Mouse (Mus musculus) liver, adult 2 months (tissue): ENCODE measurements around the gene Dlgap1. TPM values are rescaled to one million over a fixed set of nuclear protein-coding genes. Genes with fewer than 3 reads are reported as not detected.

Source experiments
- DNase-seq: peaks from one replicate; pipeline ENCODE4 v3.0.0-alpha.2; 2011; ENCODE audit warnings: low read depth, low spot score; ENCODE audit errors: extremely low read depth
- H3K27ac ChIP-seq: fragments of 200-500 bp; replicated peaks from 2 replicates; pipeline ENCODE4 v1.5.1; 2012; ENCODE audit warnings: low read depth, mild to moderate bottlenecking, control low read depth, inconsistent platforms, low read length; ENCODE audit not compliant: insufficient read depth
- H3K27me3 ChIP-seq: fragments of 200-500 bp; 2 replicates; pipeline ENCODE4 v1.6.1; 2012; ENCODE audit warnings: mild to moderate bottlenecking, moderate library complexity, low read length, inconsistent platforms; ENCODE audit not compliant: control insufficient read depth, insufficient read depth
- H3K36me3 ChIP-seq: fragments of 200-500 bp; 2 replicates; pipeline ENCODE4 v1.6.1; 2012; ENCODE audit warnings: low read length, inconsistent platforms; ENCODE audit not compliant: control insufficient read depth, insufficient read depth
- H3K4me1 ChIP-seq: fragments of 200-500 bp; 2 replicates; pipeline ENCODE4 v1.6.1; 2011; ENCODE audit warnings: low read length; ENCODE audit not compliant: control insufficient read depth, insufficient read depth
- H3K4me3 ChIP-seq: fragments of 200-500 bp; 2 replicates; pipeline ENCODE4 v1.5.1; 2011; ENCODE audit warnings: low read depth, mild to moderate bottlenecking, control low read depth, low read length, moderate library complexity; ENCODE audit not compliant: insufficient read depth
- H3K79me2 ChIP-seq: fragments of 200-500 bp; 2 replicates; pipeline ENCODE4 v1.6.1; 2012; ENCODE audit warnings: inconsistent platforms, mild to moderate bottlenecking, low read length, moderate library complexity; ENCODE audit not compliant: control insufficient read depth, insufficient read depth
- H3K9ac ChIP-seq: fragments of 200-500 bp; 2 replicates; pipeline ENCODE4 v1.6.1; 2012; ENCODE audit warnings: low read depth, mild to moderate bottlenecking, control low read depth, inconsistent platforms, low read length
- CTCF ChIP-seq: fragments of 200-500 bp; IDR thresholded peaks from 2 replicates; pipeline ENCODE4 v1.5.1; 2011; ENCODE audit warnings: low read depth, low read length, control low read depth
- POLR2A ChIP-seq: fragments of 200-500 bp; IDR thresholded peaks from 2 replicates; pipeline ENCODE4 v1.6.1; 2011; ENCODE audit warnings: low read length, control low read depth; ENCODE audit not compliant: insufficient read depth; ENCODE audit errors: extremely low read depth
- WGBS: fragments of 180-500 bp; shearing (Covaris S2); methylation state at CpG from one replicate; pipeline ENCODE4 v1.1.7; 2018; 5-methylcytosine and 5-hydroxymethylcytosine counted together
- polyA plus RNA-seq: library from polyadenylated mRNA; depleted of rRNA; stranded (reverse); fragments of >200 nt; gene quantifications from 2 replicates; pipeline ENCODE4 v1.2.3, GENCODE M21; 2012
- total RNA-seq: library from RNA; depleted of rRNA; stranded (reverse); fragments of >200 nt; gene quantifications from 2 replicates; pipeline ENCODE4 v1.2.3, GENCODE M21; 2014

Gene Dlgap1
- total and polyA plus RNA-seq, 2 experiments, result 0.55 to 1.5 TPM

DNA sequence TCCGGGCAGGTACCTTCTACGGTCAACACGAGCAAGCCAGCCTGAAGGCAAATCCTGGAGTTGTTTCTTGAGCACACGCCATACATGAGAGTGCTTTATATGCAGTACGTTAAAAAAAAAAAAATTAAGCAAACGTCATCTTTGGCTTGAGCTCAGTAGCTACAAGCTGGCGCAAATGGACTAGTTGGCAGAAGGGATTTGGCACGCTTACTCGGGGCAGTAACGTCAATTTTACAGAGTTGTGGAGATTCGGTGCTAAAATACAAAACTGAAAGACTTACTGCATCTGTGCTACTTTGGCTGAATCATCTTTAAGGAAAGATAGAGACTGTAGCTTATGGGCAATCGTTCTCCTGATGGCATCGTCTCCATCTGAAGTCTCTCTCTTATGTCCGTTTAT, 474.1 kb downstream of the Dlgap1 start:
- no peak overlapping the region for H3K27ac ChIP-seq
- H3K36me3 ChIP-seq, result no peaks in the 10 kb centered on the region
- WGBS, result 85% methylated on average over 14 of the region's 14 CpGs
- no peaks in the 10 kb centered on the region for H3K27me3 ChIP-seq
- TF ChIP-seq POLR2A (no peak), CTCF (no peak)
- peak; percentile 18 for DNase-seq
- H3K4me3 ChIP-seq, result no peak overlapping the region
- no peak overlapping the region for H3K9ac ChIP-seq
- H3K79me2 ChIP-seq, result no peaks in the 10 kb centered on the region
- H3K4me1 ChIP-seq, result no peaks in the 10 kb centered on the region

DNA sequence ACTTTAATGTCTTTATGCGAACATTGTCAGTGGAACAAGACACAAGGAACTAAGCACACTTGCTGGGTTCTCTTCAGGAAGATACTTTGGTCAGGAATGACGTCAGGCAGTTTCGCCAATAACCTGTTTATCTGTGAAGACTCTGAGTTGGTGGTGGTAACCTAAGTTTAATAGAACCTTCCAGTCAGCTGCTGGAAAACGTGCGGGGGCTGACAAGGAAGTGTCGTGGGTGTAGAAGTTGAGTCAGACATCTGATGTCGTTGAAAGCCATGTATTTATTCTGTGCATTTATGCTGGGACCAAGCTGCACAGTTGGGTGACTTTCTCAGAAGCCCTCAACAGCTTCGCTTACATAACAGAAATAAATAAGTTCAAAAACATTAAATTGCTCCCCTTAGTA, 477.6 kb downstream of the Dlgap1 start:
- DNase-seq, result no peak
- WGBS, result 71% methylated on average over 8 of the region's 8 CpGs
- no peak overlapping the region for H3K4me3 ChIP-seq
- H3K27me3 ChIP-seq, result no peaks in the 10 kb centered on the region
- no peaks in the 10 kb centered on the region for H3K4me1 ChIP-seq
- TF ChIP-seq POLR2A (no peak), CTCF (no peak)
- H3K27ac ChIP-seq, result no peak overlapping the region
- no peaks in the 10 kb centered on the region for H3K79me2 ChIP-seq
- H3K9ac ChIP-seq, result no peak overlapping the region
- H3K36me3 ChIP-seq, result no peaks in the 10 kb centered on the region

DNA sequence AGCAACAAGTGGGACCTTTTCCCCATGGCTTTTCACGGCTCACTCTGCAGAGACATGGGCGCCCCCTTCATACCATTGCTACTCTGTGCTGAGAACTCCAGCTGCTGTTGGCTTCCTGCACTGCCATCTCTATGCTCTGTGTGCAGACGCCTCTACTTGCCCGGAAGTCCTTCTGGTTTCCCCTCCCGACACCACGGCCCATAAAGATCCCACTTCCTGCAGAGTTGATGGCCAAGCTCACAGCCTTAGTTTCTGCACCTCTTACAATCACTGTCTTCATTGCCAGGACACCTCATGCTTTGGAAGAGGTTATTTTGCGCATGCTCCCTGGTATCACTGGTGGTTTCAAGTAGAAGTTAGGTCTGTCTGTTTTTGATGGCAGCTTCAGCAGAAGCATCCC, 486.2 kb downstream of the Dlgap1 start:
- H3K27ac ChIP-seq, result no peak overlapping the region
- no peaks in the 10 kb centered on the region for H3K4me1 ChIP-seq
- no peaks in the 10 kb centered on the region for H3K79me2 ChIP-seq
- H3K36me3 ChIP-seq, result no peaks in the 10 kb centered on the region
- H3K4me3 ChIP-seq, result no peak overlapping the region
- WGBS, result 88% methylated on average over 7 of the region's 7 CpGs
- no peaks in the 10 kb centered on the region; the same call in 1 of the 2 replicates for H3K27me3 ChIP-seq
- H3K9ac ChIP-seq, result no peak overlapping the region
- no peak for TF ChIP-seq POLR2A
- no peak for TF ChIP-seq CTCF
- DNase-seq, result no peak

DNA sequence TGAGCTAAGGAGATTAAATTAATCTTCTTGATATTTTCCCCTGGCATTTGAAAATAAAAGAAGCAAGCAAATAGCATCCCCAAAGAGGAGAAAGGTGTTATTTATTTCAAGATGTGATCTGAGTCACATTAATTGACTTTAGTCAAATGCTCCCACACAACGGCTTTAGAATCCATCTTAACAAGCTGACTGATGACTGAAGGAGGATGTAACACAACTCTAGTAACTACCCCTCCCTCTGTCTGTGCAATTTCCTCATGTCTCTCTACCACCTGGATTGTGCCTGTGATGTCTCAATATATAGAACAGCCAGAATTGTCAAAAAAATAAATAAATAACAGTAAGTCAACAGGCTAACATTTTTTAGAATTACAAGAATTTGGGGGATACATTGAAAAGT, 488.2 kb downstream of the Dlgap1 start:
- H3K27me3 ChIP-seq, result no peaks in the 10 kb centered on the region; the same call in 1 of the 2 replicates
- H3K9ac ChIP-seq, result no peak overlapping the region
- no peak overlapping the region for H3K27ac ChIP-seq
- DNase-seq, result no peak
- WGBS, result 95% methylated on average over 1 of the region's 1 CpGs
- H3K79me2 ChIP-seq, result no peaks in the 10 kb centered on the region
- no peaks in the 10 kb centered on the region for H3K36me3 ChIP-seq
- no peak overlapping the region for H3K4me3 ChIP-seq
- TF ChIP-seq POLR2A (no peak), CTCF (no peak)
- no peaks in the 10 kb centered on the region for H3K4me1 ChIP-seq

DNA sequence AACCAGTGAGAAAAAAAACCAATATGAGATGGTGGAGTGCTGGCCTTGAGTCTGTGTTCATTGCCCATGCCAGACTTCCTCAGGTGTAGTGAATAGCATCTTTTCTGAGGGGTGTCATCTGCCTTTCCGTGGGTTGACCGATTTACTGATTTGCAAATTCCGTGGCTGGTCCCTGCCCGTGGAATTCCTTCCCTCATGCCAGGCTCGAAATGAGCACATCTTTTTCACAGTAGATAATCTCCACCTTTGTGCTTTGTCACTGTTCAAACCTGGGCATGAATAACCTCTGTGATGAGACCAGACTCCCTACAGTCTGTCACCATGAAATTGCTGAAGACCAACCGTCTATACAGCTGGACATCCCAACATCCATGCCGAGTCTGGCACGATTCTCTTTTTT, 493.4 kb downstream of the Dlgap1 start:
- H3K27ac ChIP-seq, result no peak overlapping the region
- H3K79me2 ChIP-seq, result no peaks in the 10 kb centered on the region
- 86% methylated on average over 8 of the region's 8 CpGs for WGBS
- no peaks in the 10 kb centered on the region for H3K4me1 ChIP-seq
- no peak overlapping the region for H3K9ac ChIP-seq
- no peak overlapping the region for H3K4me3 ChIP-seq
- TF ChIP-seq POLR2A, result no peak
- no peak for TF ChIP-seq CTCF
- no peaks in the 10 kb centered on the region for H3K27me3 ChIP-seq
- no peaks in the 10 kb centered on the region for H3K36me3 ChIP-seq
- no peak for DNase-seq

DNA sequence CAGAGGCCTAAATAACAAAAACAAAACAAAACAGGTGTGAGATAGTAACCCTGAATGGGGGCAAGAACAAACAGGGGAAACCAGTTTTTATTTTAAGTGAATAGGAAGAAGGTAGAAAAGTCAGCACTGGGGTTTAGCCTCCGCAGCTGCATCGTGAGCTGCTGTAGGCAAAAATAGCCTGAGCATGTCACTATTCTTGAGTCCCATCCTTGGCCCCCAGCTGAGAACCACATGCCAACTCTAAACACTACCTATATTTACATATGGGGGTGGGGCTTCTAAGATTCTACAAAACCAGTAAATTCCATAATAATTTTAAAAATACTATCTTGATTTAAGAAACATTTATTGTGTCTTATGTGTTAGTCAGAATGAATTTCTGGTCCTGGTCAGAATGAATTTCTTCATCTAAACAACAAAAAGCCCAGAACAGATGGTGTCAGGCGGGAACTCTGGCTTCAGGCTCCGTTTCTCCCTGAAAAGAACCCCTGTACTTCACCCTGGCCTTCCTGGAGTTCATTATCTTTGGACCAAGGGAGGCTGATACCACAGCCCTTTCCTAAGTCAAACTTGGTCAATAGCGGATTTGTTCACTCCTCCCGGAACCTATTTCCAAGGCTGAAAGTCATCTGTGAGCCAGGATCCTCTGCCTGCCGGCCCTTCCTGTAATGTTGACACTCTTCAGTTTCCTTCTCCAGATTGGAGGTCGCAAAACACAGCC, 494.1 kb downstream of the Dlgap1 start:
- no peaks in the 10 kb centered on the region for H3K27me3 ChIP-seq
- no peak overlapping the region for H3K9ac ChIP-seq
- DNase-seq, result no peak
- H3K79me2 ChIP-seq, result no peaks in the 10 kb centered on the region
- TF ChIP-seq CTCF (no peak), POLR2A (no peak)
- no peaks in the 10 kb centered on the region for H3K36me3 ChIP-seq
- no peak overlapping the region for H3K4me3 ChIP-seq
- WGBS, result 69% methylated on average over 8 of the region's 8 CpGs
- no peaks in the 10 kb centered on the region for H3K4me1 ChIP-seq
- H3K27ac ChIP-seq, result no peak overlapping the region
